Mouse (Mus musculus) MEL (cell line): ENCODE results near the gene Lrba. TPM values are rescaled to one million over a fixed set of nuclear protein-coding genes. Genes with fewer than 3 reads are reported as not detected.

Experiments
- DNase-seq: peaks from one replicate; pipeline ENCODE4 v3.0.0; 2011; ENCODE audit warnings: low read depth, low spot score
- H3K27ac ChIP-seq: 2 replicates; pipeline ENCODE4 v1.5.1; 2012; ENCODE audit warnings: low read depth, mild to moderate bottlenecking, control low read depth, low read length, moderate library complexity; ENCODE audit not compliant: control insufficient read depth
- H3K27me3 ChIP-seq, 2 experiments: fragments of 150-350 bp in 1 of 2; sonication (generic) in 1 of 2; 2 replicates each; pipeline ENCODE4 v1.6.1; 2012; ENCODE audit warnings: low read length in 2 of 2, mild to moderate bottlenecking in 2 of 2, improper control_type of control experiment in 1 of 2, moderate library complexity in 1 of 2; ENCODE audit not compliant: insufficient read depth in 2 of 2, control insufficient read depth in 1 of 2
- H3K36me3 ChIP-seq, 2 experiments: 2 replicates each; pipeline ENCODE4 v1.6.1; 2012 to 2014; ENCODE audit warnings: low read length in 2 of 2, improper control_type of control experiment in 1 of 2, inconsistent platforms in 1 of 2, mild to moderate bottlenecking in 1 of 2; ENCODE audit not compliant: insufficient read depth in 2 of 2, control insufficient read depth in 1 of 2
- H3K4me1 ChIP-seq, 2 experiments: fragments of 150-350 bp in 1 of 2; sonication (generic) in 1 of 2; 2 replicates each; pipeline ENCODE4 v1.6.1; 2012; ENCODE audit warnings: low read length in 2 of 2, improper control_type of control experiment in 1 of 2, mild to moderate bottlenecking in 1 of 2; ENCODE audit not compliant: insufficient read depth in 2 of 2, control insufficient read depth in 1 of 2
- H3K4me3 ChIP-seq, 2 experiments: fragments of 150-350 bp in 1 of 2; sonication (generic) in 1 of 2; 2 replicates each; pipeline ENCODE4 v1.5.1; 2012; ENCODE audit warnings: low read depth in 2 of 2, low read length in 2 of 2, mild to moderate bottlenecking in 2 of 2, moderate library complexity in 2 of 2, control low read depth in 1 of 2, improper control_type of control experiment in 1 of 2; ENCODE audit not compliant: control insufficient read depth in 1 of 2, insufficient read depth in 1 of 2
- H3K79me2 ChIP-seq: 2 replicates; pipeline ENCODE4 v1.6.1; 2012; ENCODE audit warnings: mild to moderate bottlenecking, low read length, moderate library complexity; ENCODE audit not compliant: control insufficient read depth, poor library complexity, insufficient read depth
- H3K9ac ChIP-seq: 2 replicates; pipeline ENCODE4 v1.6.1; 2012; ENCODE audit warnings: low read depth, mild to moderate bottlenecking, control low read depth, low read length, moderate library complexity; ENCODE audit not compliant: control insufficient read depth, poor library complexity, severe bottlenecking
- H3K9me3 ChIP-seq: fragments of 150-350 bp; sonication (generic); replicated peaks from 2 replicates; pipeline ENCODE4 v1.6.1; 2012; ENCODE audit warnings: mild to moderate bottlenecking, low read length, improper control_type of control experiment, moderate library complexity; ENCODE audit not compliant: insufficient read depth
- BHLHE40 ChIP-seq: IDR thresholded peaks from 2 replicates; pipeline ENCODE4 v1.6.1; 2012; ENCODE audit warnings: low read depth, mild to moderate bottlenecking, inconsistent platforms, low read length, improper control_type of control experiment, borderline replicate concordance
- CTCF ChIP-seq, 3 experiments: IDR thresholded peaks in 2 of 3; conservative IDR thresholded peaks in 1 of 3; 2 replicates each; pipeline ENCODE4 v1.5.1; 2011 to 2012; ENCODE audit warnings: low read length in 3 of 3, low read depth in 2 of 3, mild to moderate bottlenecking in 2 of 3, improper control_type of control experiment in 1 of 3, inconsistent platforms in 1 of 3, mixed read lengths in 1 of 3, moderate library complexity in 1 of 3; ENCODE audit not compliant: control insufficient read depth in 1 of 3, insufficient read depth in 1 of 3, poor library complexity in 1 of 3, severe bottlenecking in 1 of 3
- ETS1 ChIP-seq: IDR thresholded peaks from 2 replicates; pipeline ENCODE4 v1.6.1; 2012; ENCODE audit warnings: low read depth, mild to moderate bottlenecking, inconsistent platforms, low read length, improper control_type of control experiment, moderate library complexity
- GABPA ChIP-seq: IDR thresholded peaks from 2 replicates; pipeline ENCODE4 v1.6.1; 2012; ENCODE audit warnings: low read depth, mild to moderate bottlenecking, inconsistent platforms, low read length, improper control_type of control experiment, moderate library complexity
- GATA1 ChIP-seq: IDR thresholded peaks from 2 replicates; pipeline ENCODE4 v1.6.1; 2011; ENCODE audit warnings: low read depth, low read length, improper control_type of control experiment
- HCFC1 ChIP-seq: IDR thresholded peaks from 2 replicates; pipeline ENCODE4 v1.6.1; 2012; ENCODE audit warnings: low read depth, mild to moderate bottlenecking, inconsistent platforms, low read length, improper control_type of control experiment, moderate library complexity
- JUND ChIP-seq: IDR thresholded peaks from 2 replicates; pipeline ENCODE4 v1.6.1; 2011; ENCODE audit warnings: low read depth, mild to moderate bottlenecking, improper control_type of control experiment, low read length
- KAT2A ChIP-seq: conservative IDR thresholded peaks from 2 replicates; pipeline ENCODE4 v1.6.1; 2012; ENCODE audit warnings: low read depth, low read length, improper control_type of control experiment, inconsistent platforms
- MAZ ChIP-seq: IDR thresholded peaks from 2 replicates; pipeline ENCODE4 v1.6.1; 2012; ENCODE audit warnings: low read depth, mild to moderate bottlenecking, inconsistent platforms, low read length, improper control_type of control experiment
- MXI1 ChIP-seq: IDR thresholded peaks from 2 replicates; pipeline ENCODE4 v1.6.1; 2011; ENCODE audit warnings: mild to moderate bottlenecking, low read depth, low read length, improper control_type of control experiment
- MYB ChIP-seq: IDR thresholded peaks from 2 replicates; pipeline ENCODE4 v1.6.1; 2011; ENCODE audit warnings: mild to moderate bottlenecking, low read depth, low read length, improper control_type of control experiment
- NELFE ChIP-seq: IDR thresholded peaks from 2 replicates; pipeline ENCODE4 v1.6.1; 2011; ENCODE audit warnings: low read depth, low read length, improper control_type of control experiment
- POLR2A ChIP-seq, 2 experiments: IDR thresholded peaks; 2 replicates each; pipeline ENCODE4 v1.6.1; 2011 to 2012; ENCODE audit warnings: low read length in 2 of 2, mild to moderate bottlenecking in 2 of 2, control low read depth in 1 of 2, improper control_type of control experiment in 1 of 2, low read depth in 1 of 2, moderate library complexity in 1 of 2; ENCODE audit not compliant: control insufficient read depth in 1 of 2, insufficient read depth in 1 of 2, poor library complexity in 1 of 2
- RCOR1 ChIP-seq: IDR thresholded peaks from 2 replicates; pipeline ENCODE4 v1.6.1; 2012; ENCODE audit warnings: low read depth, mild to moderate bottlenecking, inconsistent platforms, low read length, improper control_type of control experiment
- SIN3A ChIP-seq: IDR thresholded peaks from 2 replicates; pipeline ENCODE4 v1.6.1; 2012; ENCODE audit warnings: low read length, improper control_type of control experiment, inconsistent platforms
- SMC3 ChIP-seq: IDR thresholded peaks from 2 replicates; pipeline ENCODE4 v1.6.1; 2011; ENCODE audit warnings: low read depth, low read length, improper control_type of control experiment
- TBP ChIP-seq: IDR thresholded peaks from 2 replicates; pipeline ENCODE4 v1.8.0; 2011; ENCODE audit warnings: low read depth, low read length, improper control_type of control experiment
- UBTF ChIP-seq: IDR thresholded peaks from 2 replicates; pipeline ENCODE4 v1.6.1; 2012; ENCODE audit warnings: low read depth, mild to moderate bottlenecking, inconsistent platforms, low read length, improper control_type of control experiment, moderate library complexity, borderline replicate concordance; ENCODE audit not compliant: insufficient read depth
- ZKSCAN1 ChIP-seq: IDR thresholded peaks from 2 replicates; pipeline ENCODE4 v1.6.1; 2012; ENCODE audit warnings: low read depth, mild to moderate bottlenecking, inconsistent platforms, low read length, improper control_type of control experiment, moderate library complexity
- ZMIZ1 ChIP-seq: IDR thresholded peaks from 2 replicates; pipeline ENCODE4 v1.6.1; 2012; ENCODE audit warnings: low read depth, mild to moderate bottlenecking, inconsistent platforms, low read length, improper control_type of control experiment, moderate library complexity
- ZNF384 ChIP-seq: IDR thresholded peaks from 2 replicates; pipeline ENCODE4 v1.6.1; 2012; ENCODE audit warnings: low read depth, mild to moderate bottlenecking, inconsistent platforms, low read length, improper control_type of control experiment
- polyA plus RNA-seq, 2 experiments: library from polyadenylated mRNA; stranded (reverse) in 1 of 2; unstranded in 1 of 2; fragments of >175 nt in 1 of 2; fragments of >200 nt in 1 of 2; gene quantifications; 2 replicates each; pipeline versions ENCODE4 v1.2.1 to v1.2.4; 2012; ENCODE audit warnings: low replicate concordance in 2 of 2, low read depth in 1 of 2; ENCODE audit not compliant: insufficient read length in 2 of 2, insufficient read depth in 1 of 2, missing spikeins in 1 of 2
- total RNA-seq: library from RNA; depleted of rRNA; stranded (reverse); fragments of 300-350 nt; gene quantifications from 2 replicates; pipeline ENCODE4 v1.2.3, GENCODE M21; 2012

The Lrba gene
- total and polyA plus RNA-seq, 3 experiments = 10.9 to 17.9 TPM; not detected in 1

GRCm38 (mm10) chr3:86641796-86642195 is 417.3 kb downstream of the Lrba start:
- H3K27ac ChIP-seq = no peak overlapping the region
- no peaks in the 10 kb centered on the region for H3K79me2 ChIP-seq
- H3K27me3 ChIP-seq = no peaks in the 10 kb centered on the region
- TF ChIP-seq MAZ (no peak), NELFE (no peak), GABPA (no peak), BHLHE40 (no peak), UBTF (no peak), TBP (no peak), ZKSCAN1 (no peak), GATA1 (no peak), KAT2A (no peak), HCFC1 (no peak), ETS1 (no peak), CTCF (IDR thresholded peaks at IDR 0.05 in 2 of 3, conservative IDR thresholded peaks at IDR 0.05 in 1 of 3; ENCODE audit: control insufficient read depth in 1 of 3, insufficient read depth in 1 of 3, low read depth in 2 of 3, low read length in 3 of 3, poor library complexity in 1 of 3, severe bottlenecking in 1 of 3) (no peak), ZNF384 (no peak), SMC3 (no peak), JUND (no peak)
- H3K4me3 ChIP-seq = no peak overlapping the region
- DNase-seq = no peak
- H3K4me1 ChIP-seq = no peaks in the 10 kb centered on the region
- no peaks in the 10 kb centered on the region for H3K36me3 ChIP-seq
- H3K9me3 ChIP-seq = no peaks in the 10 kb centered on the region
- H3K9ac ChIP-seq = no peak overlapping the region

- no peak overlapping the region for H3K9ac ChIP-seq
Observed at GRCm38 (mm10) chr3:86646771-86647170, 422.3 kb downstream of the Lrba start.

More at GRCm38 (mm10) chr3:86646771-86647170, 422.3 kb downstream of the Lrba start:
- DNase-seq = no peak
- no peak overlapping the region for H3K27ac ChIP-seq
- no peaks in the 10 kb centered on the region for H3K27me3 ChIP-seq
- no peak overlapping the region for H3K4me3 ChIP-seq
- H3K36me3 ChIP-seq = no peaks in the 10 kb centered on the region
- H3K9me3 ChIP-seq = no peaks in the 10 kb centered on the region
- no peak for TF ChIP-seq MAZ
- TF ChIP-seq TBP = no peak
- TF ChIP-seq GABPA = no peak
- TF ChIP-seq MYB = no peak
- TF ChIP-seq SIN3A = no peak
- TF ChIP-seq ZKSCAN1 = no peak
- TF ChIP-seq MXI1 = no peak
- TF ChIP-seq RCOR1 = no peak
- no peak for TF ChIP-seq UBTF
- no peak for TF ChIP-seq POLR2A (IDR thresholded peaks at IDR 0.05; ENCODE audit: control insufficient read depth in 1 of 2, insufficient read depth in 1 of 2, low read depth in 1 of 2, low read length in 2 of 2, poor library complexity in 1 of 2)
- no peak for TF ChIP-seq ZMIZ1
- TF ChIP-seq, all 39 proteins: peak for 0
- no peaks in the 10 kb centered on the region for H3K79me2 ChIP-seq
- H3K4me1 ChIP-seq = no peaks in the 10 kb centered on the region
